Mouse (Mus musculus) megakaryocyte-erythroid progenitor cell, adult 5-6 weeks (primary cell): ENCODE data around the gene Hic1. TPM values are rescaled to one million over a fixed set of nuclear protein-coding genes. Genes with fewer than 3 reads are reported as not detected.

Experiments
- ATAC-seq: replicated peaks from 2 replicates; pipeline ENCODE4 v1.8.0; 2016; ENCODE audit warnings: mild to moderate bottlenecking, inconsistent platforms; ENCODE audit not compliant: severe bottlenecking, poor library complexity, low FRiP score, low TSS enrichment
- total RNA-seq, 2 experiments: library from RNA; stranded (forward) in 1 of 2; stranded (reverse) in 1 of 2; fragments of 200-1000, 215-1000 nt in 1 of 2; fragments of >200 nt in 1 of 2; fragmentation: Nextera tagmentation in 1 of 2; gene quantifications; 2 replicates each; pipeline ENCODE4 v1.2.3; 2014 to 2017

Hic1 gene
- total RNA-seq, 2 experiments from 2014 or later: 0.52 TPM; not detected in 1

DNA sequence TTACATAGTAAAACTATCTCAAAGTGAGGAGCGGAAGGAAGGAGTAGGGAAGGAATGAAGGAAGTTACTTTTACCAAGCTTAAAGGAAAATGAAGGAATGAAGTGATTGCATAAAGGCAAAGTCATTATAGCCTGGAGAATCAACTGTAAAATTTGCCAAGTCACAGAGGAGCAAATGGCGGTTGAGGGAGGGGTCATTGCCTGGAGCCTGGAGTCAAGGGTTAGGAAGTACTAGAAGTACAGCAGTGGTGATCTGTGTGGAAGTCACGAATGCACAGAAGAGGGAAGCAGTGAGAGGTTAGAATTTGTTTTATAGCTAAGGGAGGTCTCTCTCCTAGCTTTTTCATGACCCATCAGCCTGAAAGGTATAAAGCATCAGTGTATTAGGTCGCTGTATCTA lies 38.0 kb downstream of the Hic1 start:
- no peak for ATAC-seq

DNA sequence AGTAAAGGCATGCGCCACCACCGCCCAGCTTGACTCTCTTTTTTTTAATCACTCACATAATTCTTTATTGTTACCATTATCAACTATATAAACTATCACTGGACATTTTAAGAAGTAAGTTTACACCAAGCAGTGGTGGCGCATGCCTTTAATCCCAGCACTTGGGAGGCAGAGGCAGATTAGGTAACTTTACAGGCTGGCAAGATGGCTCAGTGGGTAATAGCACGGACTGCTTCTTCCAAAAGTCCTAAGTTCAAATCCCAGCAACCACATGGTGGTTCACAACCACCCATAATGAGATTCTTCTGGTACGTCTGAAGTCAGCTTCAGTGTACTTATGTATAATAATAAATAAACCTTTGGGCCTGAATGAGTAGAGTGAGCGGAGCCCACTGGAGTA lies 39.8 kb downstream of the Hic1 start:
- no peak for ATAC-seq

DNA sequence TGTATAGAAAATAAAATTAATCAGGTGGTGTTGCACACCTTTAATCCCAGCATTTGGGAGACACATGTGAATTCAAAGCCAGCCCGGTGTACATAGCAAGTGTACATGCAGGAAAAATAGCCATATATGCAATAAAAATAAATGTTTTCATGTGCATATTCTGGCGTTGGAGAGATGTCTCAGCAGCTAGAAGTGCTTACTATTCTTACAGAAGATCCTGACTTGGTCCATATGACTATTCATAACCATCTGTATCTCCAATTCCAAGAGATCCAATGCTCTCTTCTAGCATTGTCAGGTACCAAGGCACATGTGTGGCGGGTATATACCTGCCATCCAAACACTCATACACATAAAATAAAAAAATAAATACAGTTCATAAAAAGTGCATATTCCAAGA lies 42.9 kb downstream of the Hic1 start:
- no peak for ATAC-seq

DNA sequence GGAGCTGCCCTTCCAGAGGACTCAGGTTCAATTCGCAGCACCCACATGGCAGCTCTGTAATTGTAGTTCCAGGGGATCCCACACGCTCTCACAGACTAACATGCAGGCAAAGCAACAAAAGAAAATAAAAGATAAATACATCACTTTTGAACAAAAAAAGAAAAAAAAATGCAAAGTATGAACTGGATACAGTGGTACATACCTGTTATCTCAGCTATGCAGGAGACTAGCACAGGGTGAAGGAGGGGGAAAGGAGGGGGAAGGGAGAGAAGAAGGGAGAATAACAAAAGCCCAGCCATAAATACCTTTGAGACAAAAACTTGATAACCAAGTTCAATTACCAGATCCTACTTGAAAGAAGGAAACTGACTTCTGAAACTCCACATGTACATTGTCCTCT lies 44.9 kb downstream of the Hic1 start:
- no peak for ATAC-seq

DNA sequence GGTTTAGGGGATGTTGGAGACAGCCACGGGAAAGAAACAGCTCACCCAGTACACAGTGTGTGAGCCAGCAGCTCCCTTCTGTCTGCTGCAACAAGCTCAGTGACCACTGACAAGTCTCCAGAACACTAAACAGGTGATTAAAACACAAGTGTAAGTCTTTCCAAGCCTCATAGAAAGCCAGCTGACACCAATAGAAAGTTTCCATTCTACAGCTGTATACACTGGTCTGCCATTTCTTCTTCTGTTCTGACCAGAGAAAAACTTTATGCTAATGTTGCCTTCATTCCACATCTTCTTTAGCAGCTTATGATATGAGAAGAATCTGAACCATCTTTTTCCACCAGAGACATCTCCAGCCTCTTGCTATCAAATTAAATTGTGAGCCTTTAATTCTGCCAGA lies 48.0 kb downstream of the Hic1 start:
- no peak for ATAC-seq

- ATAC-seq: no peak
These were observed 49.5 kb downstream of the Hic1 start for GRCm38 (mm10) chr11:75119841-75120240.

DNA sequence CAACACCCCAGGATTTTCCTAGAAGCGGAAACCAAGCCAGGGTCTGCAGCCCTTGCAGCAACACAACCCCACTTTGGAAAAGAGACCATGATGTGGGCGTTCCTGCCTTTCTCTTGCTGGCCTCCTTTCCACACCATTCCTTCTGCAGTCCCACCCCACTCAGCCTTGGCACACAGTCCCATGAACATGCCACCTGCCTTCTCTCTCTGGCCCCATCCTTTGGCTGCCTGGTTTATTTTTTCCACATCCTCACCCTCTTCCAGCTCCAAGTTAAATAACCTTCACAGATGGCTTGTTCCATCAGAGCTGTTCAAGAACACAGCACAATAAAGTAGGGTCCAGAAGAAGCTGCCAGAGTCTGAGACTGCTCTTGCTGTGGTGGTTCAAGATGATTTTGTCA lies 50.0 kb downstream of the Hic1 start:
- ATAC-seq: no peak

GRCm38 (mm10) chr11:75118141-75118540 lies 51.2 kb downstream of the Hic1 start:
- ATAC-seq: no peak

- ATAC-seq: no peak
These were observed 52.9 kb downstream of the Hic1 start for GRCm38 (mm10) chr11:75116379-75116778.

Other genes starting within 250 kb of the Hic1 start
- 39.9 and 41.6 TPM in 2 replicates for gene Smg6, start 243.7 kb downstream of the Hic1 start, total RNA-seq (2014; fragmentation: Nextera tagmentation)
- 41.3 and 49.0 TPM in 2 replicates for gene Smg6, start 243.7 kb downstream of the Hic1 start, total RNA-seq (2017)
- 6.9 and 9.7 TPM in 2 replicates for gene Srr, start 243.6 kb downstream of the Hic1 start, total RNA-seq (2014; fragmentation: Nextera tagmentation)
- gene Srr, start 243.6 kb downstream of the Hic1 start, total RNA-seq (2017): 4.9 and 7.4 TPM in 2 replicates
- 18.8 and 21.3 TPM in 2 replicates for gene Ovca2, start 9.3 kb upstream of the Hic1 start, total RNA-seq (2014; fragmentation: Nextera tagmentation)
- gene Ovca2, start 9.3 kb upstream of the Hic1 start, total RNA-seq (2017): 17.6 and 29.0 TPM in 2 replicates
- 22.3 and 25.0 TPM in 2 replicates for gene Dph1, start 21.7 kb upstream of the Hic1 start, total RNA-seq (2014; fragmentation: Nextera tagmentation)
- 13.3 and 14.2 TPM in 2 replicates for gene Dph1, start 21.7 kb upstream of the Hic1 start, total RNA-seq (2017)
- gene Rtn4rl1, start 24.3 kb upstream of the Hic1 start, total RNA-seq (2014; fragmentation: Nextera tagmentation): not detected in 2 replicates
- 0.80 TPM in 1 of 2 replicates, not detected in the other for gene Rtn4rl1, start 24.3 kb upstream of the Hic1 start, total RNA-seq (2017)
- 96.8 and 101 TPM in 2 replicates for gene Rpa1, start 178.8 kb upstream of the Hic1 start, total RNA-seq (2014; fragmentation: Nextera tagmentation)
- 168 and 179 TPM in 2 replicates for gene Rpa1, start 178.8 kb upstream of the Hic1 start, total RNA-seq (2017)
- gene Smyd4, start 178.9 kb upstream of the Hic1 start, total RNA-seq (2014; fragmentation: Nextera tagmentation): 4.0 and 12.1 TPM in 2 replicates
- gene Smyd4, start 178.9 kb upstream of the Hic1 start, total RNA-seq (2017): 9.2 and 16.7 TPM in 2 replicates